Mouse (Mus musculus) thymus, adult 2 months (tissue): ENCODE data around the gene Pld4. TPM values are rescaled to one million over a fixed set of nuclear protein-coding genes. Genes with fewer than 3 reads are reported as not detected.

Experiments used
- DNase-seq: peaks from one replicate; pipeline ENCODE4 v3.0.0; 2021
- H3K27ac ChIP-seq: fragments of 200-500 bp; 2 replicates; pipeline ENCODE4 v1.5.1; 2012; ENCODE audit warnings: low read length, control low read depth; ENCODE audit not compliant: control insufficient read depth, insufficient read depth
- H3K27me3 ChIP-seq: fragments of 200-500 bp; 2 replicates; pipeline ENCODE4 v1.6.1; 2012; ENCODE audit warnings: mild to moderate bottlenecking, low read length, moderate library complexity, mixed read lengths; ENCODE audit not compliant: control insufficient read depth, insufficient read depth
- H3K36me3 ChIP-seq: fragments of 200-500 bp; 2 replicates; pipeline ENCODE4 v1.6.1; 2012; ENCODE audit warnings: mild to moderate bottlenecking, low read length, moderate library complexity; ENCODE audit not compliant: control insufficient read depth, insufficient read depth
- H3K4me1 ChIP-seq: fragments of 200-500 bp; replicated peaks from 2 replicates; pipeline ENCODE4 v1.6.1; 2012; ENCODE audit warnings: low read length; ENCODE audit not compliant: control insufficient read depth, insufficient read depth
- H3K4me3 ChIP-seq: fragments of 200-500 bp; 2 replicates; pipeline ENCODE4 v1.5.1; 2012; ENCODE audit warnings: mild to moderate bottlenecking, low read length, control low read depth, moderate library complexity; ENCODE audit not compliant: control insufficient read depth, insufficient read depth
- CTCF ChIP-seq: fragments of 200-500 bp; IDR thresholded peaks from 2 replicates; pipeline ENCODE4 v1.5.1; 2012; ENCODE audit warnings: mild to moderate bottlenecking, control low read depth, low read length, moderate library complexity, borderline replicate concordance; ENCODE audit not compliant: control insufficient read depth, poor library complexity, insufficient read depth; ENCODE audit errors: extremely low read depth
- POLR2A ChIP-seq: fragments of 200-500 bp; IDR thresholded peaks from 2 replicates; pipeline ENCODE4 v1.6.1; 2012; ENCODE audit warnings: mild to moderate bottlenecking, low read length, control low read depth, moderate library complexity; ENCODE audit not compliant: control insufficient read depth, poor library complexity, insufficient read depth; ENCODE audit errors: extremely low read depth
- WGBS: fragments of 180-500 bp; shearing (Covaris S2); methylation state at CpG from one replicate; pipeline ENCODE4 v1.1.7; 2018; 5-methylcytosine and 5-hydroxymethylcytosine counted together
- polyA plus RNA-seq: library from polyadenylated mRNA; depleted of rRNA; stranded (reverse); fragments of >200 nt; gene quantifications from 2 replicates; pipeline ENCODE4 v1.2.3, GENCODE M21; 2012

The Pld4 gene
- polyA plus RNA-seq, 1 experiment: 99.8 TPM

DNA sequence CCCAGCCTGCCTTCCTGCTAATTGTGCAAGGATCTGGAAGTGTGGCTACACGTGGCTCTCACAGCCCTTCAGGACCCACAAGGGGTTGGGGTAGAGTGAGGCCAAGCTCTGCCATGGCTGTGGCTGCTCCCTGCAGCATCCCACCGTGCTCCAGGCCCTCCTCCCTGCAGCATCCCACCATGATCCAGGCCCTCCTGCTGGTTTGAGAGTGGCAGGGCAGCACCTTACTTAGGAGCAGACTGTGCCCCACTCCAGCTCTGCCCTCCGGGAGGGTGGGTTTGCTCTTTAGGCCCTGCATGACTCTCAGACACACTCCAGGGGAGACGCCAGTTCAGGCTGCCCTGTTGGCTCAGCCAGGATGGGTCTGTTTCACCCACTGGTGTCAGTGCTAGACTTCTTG, 9.9 kb downstream of the Pld4 start:
- TF ChIP-seq POLR2A (no peak), CTCF (no peak)
- Histone ChIP-seq H3K27me3 (no peaks in the 10 kb centered on the region), H3K4me1 (no peaks in the 10 kb centered on the region), H3K4me3 (no peak overlapping the region), H3K36me3 (no peaks in the 10 kb centered on the region), H3K27ac (no peak overlapping the region)
- 89% methylated on average over 4 of the region's 4 CpGs for WGBS
- DNase-seq: no peak

DNA sequence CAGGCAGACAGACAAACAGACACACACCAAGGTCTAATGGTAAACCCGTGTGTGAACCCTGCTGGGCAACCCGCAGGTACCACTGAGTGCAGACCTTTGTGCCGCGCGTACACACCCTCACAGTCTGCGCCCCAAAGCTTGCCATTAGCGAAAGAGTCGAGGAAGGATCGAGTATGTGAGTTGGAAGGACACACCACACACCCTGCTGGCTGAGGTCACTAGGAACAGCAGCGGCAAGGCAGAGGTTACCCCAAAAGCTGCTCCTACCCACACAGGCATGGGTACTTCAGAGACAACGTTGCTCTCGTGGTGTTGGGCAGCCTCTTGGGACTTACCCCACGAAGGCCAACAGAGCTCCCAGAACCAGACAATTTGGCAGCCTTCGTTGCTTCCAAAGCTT, 11.9 kb downstream of the Pld4 start:
- TF ChIP-seq CTCF (no peak), POLR2A (no peak)
- no peaks in the 10 kb centered on the region for H3K4me1 ChIP-seq
- 94% methylated on average over 14 of the region's 14 CpGs for WGBS

GRCm38 (mm10) chr12:112773366-112773765, 12.9 kb downstream of the Pld4 start:
- Histone ChIP-seq H3K27me3 (no peaks in the 10 kb centered on the region), H3K4me3 (no peak overlapping the region), H3K36me3 (no peaks in the 10 kb centered on the region), H3K27ac (no peak overlapping the region), H3K4me1 (no peaks in the 10 kb centered on the region)
- 85% methylated on average over 9 of the region's 9 CpGs for WGBS
- no peak for DNase-seq
- TF ChIP-seq POLR2A (no peak), CTCF (no peak)

More for the DNA sequence above, 11.9 kb downstream of the Pld4 start:
- Histone ChIP-seq H3K36me3 (no peaks in the 10 kb centered on the region), H3K27me3 (no peaks in the 10 kb centered on the region), H3K4me3 (no peak overlapping the region), H3K27ac (no peak overlapping the region)
- no peak for DNase-seq

- 68% methylated on average over 6 of the region's 6 CpGs for WGBS
- TF ChIP-seq POLR2A (no peak), CTCF (no peak)
- Histone ChIP-seq H3K36me3 (no peaks in the 10 kb centered on the region), H3K27ac (no peak overlapping the region), H3K4me1 (no peaks in the 10 kb centered on the region), H3K27me3 (no peaks in the 10 kb centered on the region), H3K4me3 (no peak overlapping the region)
- no peak for DNase-seq
These were observed 13.6 kb downstream of the Pld4 start for GRCm38 (mm10) chr12:112774026-112774425.

GRCm38 (mm10) chr12:112774481-112774880, 14.0 kb downstream of the Pld4 start:
- no peaks in the 10 kb centered on the region for H3K36me3 ChIP-seq
- H3K4me3 ChIP-seq: no peak overlapping the region
- no peak for DNase-seq
- H3K27me3 ChIP-seq: no peaks in the 10 kb centered on the region
- no peaks in the 10 kb centered on the region for H3K4me1 ChIP-seq
- TF ChIP-seq POLR2A: no peak
- TF ChIP-seq CTCF: no peak
- no peak overlapping the region for H3K27ac ChIP-seq
- 94% methylated on average over 10 of the region's 10 CpGs for WGBS

DNA sequence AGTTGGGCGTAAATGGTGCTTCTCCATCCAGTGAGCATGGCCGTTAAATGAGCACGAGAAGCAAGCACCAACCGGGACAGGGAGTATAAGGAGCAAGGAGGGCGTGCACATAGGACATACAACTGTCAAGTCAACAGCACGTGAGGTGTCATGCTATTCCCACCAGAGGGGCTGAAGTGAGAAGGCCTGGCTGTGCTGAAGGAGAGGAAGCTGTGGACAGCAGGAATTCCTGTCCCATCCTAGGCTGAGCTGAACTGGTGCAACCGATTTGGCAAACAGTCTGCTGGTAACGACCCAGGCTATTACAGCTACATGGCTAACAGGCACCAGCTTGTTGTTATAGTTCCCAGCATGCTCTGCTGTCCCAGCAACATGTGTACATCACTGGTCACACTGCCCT, 30.6 kb downstream of the Pld4 start:
- WGBS: 90% methylated on average over 8 of the region's 8 CpGs
- 0 out of 2 replicates have a peak, but pooled peaks cover 2% of the 10 kb centered on the region for H3K4me1 ChIP-seq
- no peaks in the 10 kb centered on the region for H3K36me3 ChIP-seq
- no peak overlapping the region for H3K27ac ChIP-seq
- DNase-seq: no peak
- H3K4me3 ChIP-seq: no peak overlapping the region
- TF ChIP-seq CTCF (no peak), POLR2A (no peak)
- no peaks in the 10 kb centered on the region for H3K27me3 ChIP-seq
